Mouse (Mus musculus) stomach, embryonic 15.5 days (tissue): Measurements from ENCODE around the gene Cpxm2. TPM values are rescaled to one million over a fixed set of nuclear protein-coding genes. Genes with fewer than 3 reads are reported as not detected.

Experiments used
- ATAC-seq: fragments of 200-750 bp; cut with Nextera tagmentation; 2 replicates; pipeline ENCODE4 v1.8.0; 2017; ENCODE audit warnings: low read depth, moderate number of reproducible peaks, moderate TSS enrichment; ENCODE audit not compliant: insufficient read depth, low FRiP score
- H3K27ac ChIP-seq: fragments of 300-500 bp; sonication (generic); 2 replicates; pipeline ENCODE4 v1.5.1; 2015; ENCODE audit warnings: mild to moderate bottlenecking, inconsistent platforms
- H3K27me3 ChIP-seq: fragments of 300-500 bp; sonication (generic); replicated peaks from 2 replicates; pipeline ENCODE4 v1.6.1; 2015; ENCODE audit warnings: inconsistent platforms
- H3K36me3 ChIP-seq: fragments of 300-500 bp; sonication (generic); 2 replicates; pipeline ENCODE4 v1.6.1; 2015; ENCODE audit warnings: inconsistent platforms
- H3K4me1 ChIP-seq: fragments of 300-500 bp; sonication (generic); 2 replicates; pipeline ENCODE4 v1.6.1; 2015; ENCODE audit warnings: inconsistent platforms
- H3K4me2 ChIP-seq: fragments of 300-500 bp; sonication (generic); 2 replicates; pipeline ENCODE4 v1.6.1; 2015; ENCODE audit warnings: mild to moderate bottlenecking, inconsistent platforms
- H3K4me3 ChIP-seq: fragments of 300-500 bp; sonication (generic); replicated peaks from 2 replicates; pipeline ENCODE4 v1.5.1; 2015; ENCODE audit warnings: inconsistent platforms
- H3K9ac ChIP-seq: fragments of 300-500 bp; sonication (generic); 2 replicates; pipeline ENCODE4 v1.6.1; 2015; ENCODE audit warnings: inconsistent platforms
- H3K9me3 ChIP-seq: fragments of 300-500 bp; sonication (generic); 2 replicates; pipeline ENCODE4 v1.6.1; 2016; ENCODE audit warnings: inconsistent platforms
- WGBS: fragments of 180-500 bp; shearing (Covaris S2); methylation state at CpG from one replicate; pipeline ENCODE4 v1.1.7; 2015; 5-methylcytosine and 5-hydroxymethylcytosine counted together
- polyA plus RNA-seq: library from polyadenylated mRNA; unstranded; fragments of >200 nt; fragmentation: Nextera tagmentation; extraction: Ambion mirVana; gene quantifications from 2 replicates; pipeline ENCODE4 v1.2.1, GENCODE M21; 2015

Gene Cpxm2
- polyA plus RNA-seq, 1 experiment from 2014 or later: 2.2 TPM

DNA sequence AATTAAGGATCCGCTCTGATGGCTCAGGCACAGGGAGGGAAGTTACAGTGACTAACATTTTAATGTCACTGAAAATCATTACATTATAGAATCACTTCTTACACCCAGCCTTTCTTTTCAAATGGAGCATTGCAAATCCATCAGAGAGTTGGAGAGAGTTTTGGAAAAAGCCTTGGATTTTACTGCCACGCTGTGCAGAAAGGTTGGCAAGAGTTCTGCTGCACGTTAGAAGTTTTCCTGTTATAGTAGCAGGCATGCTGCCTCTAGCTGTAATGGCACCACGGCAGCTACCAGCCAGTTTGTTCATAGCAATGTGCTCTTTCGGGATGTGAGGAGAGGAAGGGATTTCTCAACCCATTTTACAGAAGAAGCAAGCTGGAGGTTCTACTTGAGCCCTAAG, 20.2 kb upstream of the Cpxm2 start:
- Histone ChIP-seq H3K4me2 (no peak overlapping the region), H3K36me3 (no peaks in the 10 kb centered on the region), H3K4me1 (no peaks in the 10 kb centered on the region), H3K9me3 (no peaks in the 10 kb centered on the region), H3K27ac (no peak overlapping the region), H3K27me3 (no peaks in the 10 kb centered on the region), H3K9ac (no peak overlapping the region), H3K4me3 (no peak overlapping the region)
- WGBS: 85% methylated on average over 5 of the region's 5 CpGs
- no peak for ATAC-seq

DNA sequence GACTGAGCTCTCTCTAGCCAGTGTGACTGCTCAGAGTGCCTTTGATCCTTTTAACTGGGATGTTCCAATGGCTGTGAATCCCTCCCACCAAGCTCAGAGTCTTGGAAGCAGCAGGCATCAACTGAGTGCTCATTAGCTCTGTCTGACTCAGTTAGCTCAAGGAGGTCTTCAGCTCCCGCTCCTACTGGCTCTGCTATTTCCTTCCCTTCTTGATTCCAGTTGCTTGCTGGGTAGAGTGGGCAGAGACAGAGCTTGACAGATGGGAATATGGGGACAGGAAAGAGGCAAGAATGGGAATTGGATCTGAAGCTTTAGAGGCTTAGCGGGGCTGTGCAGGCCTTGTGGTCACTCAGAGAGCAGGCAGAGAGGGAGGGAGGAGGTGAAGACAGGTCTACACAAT, 19.8 kb upstream of the Cpxm2 start:
- H3K27me3 ChIP-seq: no peaks in the 10 kb centered on the region
- no peaks in the 10 kb centered on the region for H3K4me1 ChIP-seq
- no peak overlapping the region for H3K27ac ChIP-seq
- H3K9me3 ChIP-seq: no peaks in the 10 kb centered on the region
- 74% methylated on average over 2 of the region's 2 CpGs for WGBS
- no peak overlapping the region for H3K4me2 ChIP-seq
- H3K36me3 ChIP-seq: no peaks in the 10 kb centered on the region
- no peak overlapping the region for H3K4me3 ChIP-seq
- no peak for ATAC-seq
- no peak overlapping the region for H3K9ac ChIP-seq

DNA sequence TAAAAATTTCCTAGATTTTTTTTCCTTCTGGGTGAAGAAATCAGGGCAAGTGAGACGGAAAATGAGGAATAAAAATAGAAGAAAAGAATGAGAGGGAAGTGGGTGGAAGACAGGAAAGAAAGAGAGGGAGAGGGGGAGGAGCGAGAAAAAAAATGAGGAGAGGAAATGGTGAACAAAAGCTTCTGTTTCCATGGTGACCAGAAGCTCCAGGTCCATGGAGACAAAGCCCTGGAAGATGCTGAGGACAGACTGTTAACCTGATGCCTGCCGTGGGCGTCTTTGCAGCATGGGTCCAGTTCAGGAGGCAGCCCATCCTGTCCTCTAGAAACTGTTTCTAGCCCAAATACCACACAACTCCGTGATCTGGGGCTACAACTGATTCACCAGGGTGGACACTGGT, 17.7 kb upstream of the Cpxm2 start:
- Histone ChIP-seq H3K9ac (no peak overlapping the region), H3K4me3 (no peak overlapping the region), H3K9me3 (no peaks in the 10 kb centered on the region), H3K4me2 (no peak overlapping the region), H3K27me3 (no peaks in the 10 kb centered on the region), H3K36me3 (no peaks in the 10 kb centered on the region), H3K27ac (no peak overlapping the region), H3K4me1 (no peaks in the 10 kb centered on the region)
- no peak for ATAC-seq
- WGBS: 80% methylated on average over 5 of the region's 5 CpGs

DNA sequence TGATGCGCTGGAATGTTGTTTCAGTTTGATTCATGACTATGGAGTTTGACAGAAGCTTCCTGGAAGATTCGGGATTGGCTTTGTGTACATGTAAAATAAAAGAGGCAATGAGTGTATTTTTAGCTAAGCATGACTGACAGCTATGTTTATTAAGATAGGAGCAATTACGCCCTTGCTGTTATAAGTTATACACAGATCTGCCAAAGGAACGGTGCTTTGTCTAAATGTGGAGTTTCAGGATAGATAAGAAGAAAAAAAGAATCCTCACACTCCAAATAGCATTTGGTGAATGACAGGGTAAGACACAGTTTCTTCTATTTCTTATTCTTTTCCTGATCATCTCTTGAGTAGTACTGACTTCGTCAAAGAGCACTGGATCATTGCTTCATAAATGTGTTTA, 17.2 kb upstream of the Cpxm2 start:
- H3K36me3 ChIP-seq: no peaks in the 10 kb centered on the region
- ATAC-seq: no peak
- no peaks in the 10 kb centered on the region for H3K27me3 ChIP-seq
- H3K4me3 ChIP-seq: no peak overlapping the region
- 39% methylated on average over 5 of the region's 5 CpGs for WGBS
- H3K9ac ChIP-seq: no peak overlapping the region
- no peak overlapping the region for H3K4me2 ChIP-seq
- no peak overlapping the region for H3K27ac ChIP-seq
- H3K4me1 ChIP-seq: no peaks in the 10 kb centered on the region
- H3K9me3 ChIP-seq: no peaks in the 10 kb centered on the region

DNA sequence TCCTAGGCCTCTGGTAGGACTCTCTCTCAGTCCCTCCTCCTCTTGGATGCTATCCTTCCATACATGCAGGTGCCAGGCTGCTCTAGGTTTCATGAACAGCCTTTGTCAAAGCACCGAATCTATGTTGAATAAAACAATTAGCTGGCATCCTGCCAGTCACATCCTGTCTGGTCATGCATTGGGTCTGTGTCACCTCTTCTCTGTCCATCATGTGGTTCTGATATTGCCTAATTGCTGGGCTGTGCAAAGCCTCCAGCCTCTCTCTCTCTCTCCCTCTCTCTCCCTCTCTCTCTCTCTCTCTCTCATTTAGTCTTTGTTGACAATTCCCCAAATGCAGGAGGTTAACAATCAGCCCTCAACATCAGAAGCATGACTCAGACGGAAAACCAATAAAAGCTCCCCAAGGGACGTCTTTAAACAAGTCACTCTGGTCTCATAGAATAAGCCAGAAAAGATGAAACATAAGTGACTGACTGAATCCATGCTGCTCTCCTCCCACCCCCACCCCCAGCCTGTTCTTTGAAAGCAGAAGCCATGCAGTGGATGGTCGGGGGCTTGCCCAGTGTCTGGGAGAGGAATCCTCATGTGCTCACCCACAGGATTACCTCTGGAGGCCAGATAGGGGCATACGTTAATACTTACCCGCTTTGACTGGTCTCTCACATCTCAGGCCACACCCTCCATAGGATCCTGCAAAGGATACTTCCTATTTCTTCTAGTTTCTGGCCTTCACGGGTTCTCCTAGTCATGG, 15.1 kb upstream of the Cpxm2 start:
- H3K9ac ChIP-seq: no peak overlapping the region
- no peaks in the 10 kb centered on the region for H3K4me1 ChIP-seq
- no peak for ATAC-seq
- H3K4me3 ChIP-seq: no peak overlapping the region
- no peaks in the 10 kb centered on the region for H3K9me3 ChIP-seq
- H3K27ac ChIP-seq: no peak overlapping the region
- no peaks in the 10 kb centered on the region for H3K27me3 ChIP-seq
- H3K36me3 ChIP-seq: no peaks in the 10 kb centered on the region
- whole genome bisulfite sequencing: 54% methylated on average over 7 of the region's 7 CpGs
- no peak overlapping the region for H3K4me2 ChIP-seq

DNA sequence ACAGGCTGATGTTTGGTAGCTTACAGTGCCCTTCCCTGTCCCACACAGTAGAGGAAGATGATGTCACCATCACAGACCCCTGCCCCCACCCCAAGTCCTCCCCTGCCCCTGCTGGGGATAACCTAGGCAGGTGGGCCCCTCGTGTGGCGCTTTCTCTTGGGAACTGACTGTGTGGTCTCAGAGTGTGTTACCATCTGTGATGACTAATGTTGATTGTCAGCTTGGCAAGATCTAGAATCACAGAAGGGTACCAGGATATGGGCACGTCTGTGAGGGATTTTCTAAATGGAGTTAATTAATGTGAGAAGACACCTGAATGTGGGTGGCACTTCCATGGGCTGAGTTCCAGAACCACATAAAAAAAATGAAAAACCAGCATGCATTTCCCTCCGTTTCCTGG, 12.7 kb upstream of the Cpxm2 start:
- WGBS: 73% methylated on average over 4 of the region's 4 CpGs
- ATAC-seq: no peak
- Histone ChIP-seq H3K4me1 (no peaks in the 10 kb centered on the region), H3K4me3 (no peak overlapping the region), H3K4me2 (no peak overlapping the region), H3K27me3 (no peaks in the 10 kb centered on the region), H3K9ac (no peak overlapping the region), H3K36me3 (no peaks in the 10 kb centered on the region), H3K27ac (no peak overlapping the region), H3K9me3 (no peaks in the 10 kb centered on the region)

DNA sequence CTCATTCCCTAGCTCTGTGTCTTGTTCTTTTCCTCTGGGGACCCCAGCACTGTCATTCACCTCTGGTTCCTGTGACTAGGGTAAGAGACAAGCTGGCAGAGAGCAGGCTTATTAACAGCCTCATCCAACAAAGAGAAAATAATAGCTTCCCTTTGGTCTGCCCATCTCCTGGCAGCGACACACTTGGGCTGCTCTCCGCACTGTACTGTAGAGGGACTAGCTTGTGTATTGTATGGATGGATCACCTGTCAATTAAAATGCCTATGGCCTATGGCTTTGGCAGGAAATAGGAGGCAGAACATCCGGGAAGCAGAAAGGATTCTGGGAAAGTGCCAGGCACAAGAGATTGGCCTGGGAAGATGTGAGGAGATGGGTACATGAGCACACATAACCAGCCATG, 7.7 kb upstream of the Cpxm2 start:
- Histone ChIP-seq H3K36me3 (no peaks in the 10 kb centered on the region), H3K4me2 (no peak overlapping the region), H3K4me3 (no peak overlapping the region), H3K27me3 (no peaks in the 10 kb centered on the region), H3K4me1 (no peaks in the 10 kb centered on the region), H3K9me3 (no peaks in the 10 kb centered on the region), H3K27ac (no peak overlapping the region), H3K9ac (no peak overlapping the region)
- 81% methylated on average over 3 of the region's 3 CpGs for WGBS
- ATAC-seq: no peak

DNA sequence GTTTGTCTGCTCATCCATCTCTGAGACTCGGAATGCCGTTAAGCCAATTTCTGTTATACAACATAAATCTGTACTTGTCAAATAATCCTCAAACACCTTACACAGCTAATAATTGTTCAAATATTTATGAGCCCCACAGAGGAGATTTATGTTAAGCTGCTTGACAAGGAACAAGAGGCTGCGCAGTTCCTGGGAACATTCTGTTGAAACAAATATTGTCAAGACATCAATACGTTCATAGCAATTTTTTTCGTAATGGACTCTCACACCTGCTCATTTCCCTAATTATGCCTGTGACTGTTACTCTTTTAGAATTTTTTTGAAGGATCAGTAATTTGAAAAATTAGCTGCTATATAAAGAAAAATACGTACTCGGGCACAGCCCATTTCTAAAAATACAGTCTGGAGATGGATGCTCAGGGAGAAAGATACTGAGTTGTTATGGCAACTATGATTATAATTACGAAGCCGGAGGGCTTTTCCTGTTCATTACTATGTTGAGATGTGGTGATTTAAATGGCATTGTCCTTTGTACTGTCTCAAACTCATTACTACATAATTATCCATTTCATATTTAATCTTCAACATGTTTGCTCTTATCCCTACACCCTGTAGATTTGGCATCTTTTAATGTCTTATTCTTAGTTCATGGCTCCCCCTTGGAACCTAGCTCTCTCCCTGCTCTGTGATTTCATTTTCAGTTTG, 3.9 kb upstream of the Cpxm2 start:
- Histone ChIP-seq H3K36me3 (no peaks in the 10 kb centered on the region), H3K9ac (no peak overlapping the region), H3K27ac (no peak overlapping the region), H3K4me1 (peaks cover 7% of the 10 kb centered on the region), H3K4me3 (no peak overlapping the region), H3K27me3 (peaks cover 21% of the 10 kb centered on the region), H3K9me3 (no peaks in the 10 kb centered on the region), H3K4me2 (no peak overlapping the region)
- 42% methylated on average over 9 of the region's 9 CpGs for WGBS
- no peak for ATAC-seq

DNA sequence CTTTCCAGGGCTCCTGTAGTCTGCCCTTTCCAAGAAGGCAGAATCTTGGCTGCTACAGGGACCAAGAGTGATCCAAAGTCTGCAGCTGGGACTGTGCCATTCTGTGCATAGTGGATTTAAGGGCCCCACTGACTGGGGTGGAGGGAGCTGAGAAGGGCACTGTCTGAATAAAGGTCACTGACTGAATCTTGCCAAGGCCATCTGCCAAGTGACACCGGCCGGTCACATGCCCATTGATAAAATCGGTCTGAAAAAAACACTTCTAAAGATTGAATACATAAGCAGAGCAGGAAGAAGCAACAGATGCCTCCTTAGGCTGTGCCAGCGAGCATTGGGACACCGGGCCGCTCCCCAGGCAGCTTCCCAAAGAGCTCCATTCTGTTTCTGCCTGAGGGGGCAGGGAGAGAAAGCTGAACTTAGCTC, 803 bp downstream of the Cpxm2 start:
- no peak overlapping the region for H3K9ac ChIP-seq
- H3K36me3 ChIP-seq: no peaks in the 10 kb centered on the region
- H3K27ac ChIP-seq: no peak overlapping the region
- peak overlapping the region; percentile 70; the same call in 1 of the 2 replicates for H3K4me2 ChIP-seq
- H3K4me1 ChIP-seq: peaks cover 7% of the 10 kb centered on the region
- no peaks in the 10 kb centered on the region for H3K9me3 ChIP-seq
- no peak overlapping the region for H3K4me3 ChIP-seq
- H3K27me3 ChIP-seq: peaks cover 21% of the 10 kb centered on the region
- WGBS: 46% methylated on average over 6 of the region's 6 CpGs
- ATAC-seq: no peak

DNA sequence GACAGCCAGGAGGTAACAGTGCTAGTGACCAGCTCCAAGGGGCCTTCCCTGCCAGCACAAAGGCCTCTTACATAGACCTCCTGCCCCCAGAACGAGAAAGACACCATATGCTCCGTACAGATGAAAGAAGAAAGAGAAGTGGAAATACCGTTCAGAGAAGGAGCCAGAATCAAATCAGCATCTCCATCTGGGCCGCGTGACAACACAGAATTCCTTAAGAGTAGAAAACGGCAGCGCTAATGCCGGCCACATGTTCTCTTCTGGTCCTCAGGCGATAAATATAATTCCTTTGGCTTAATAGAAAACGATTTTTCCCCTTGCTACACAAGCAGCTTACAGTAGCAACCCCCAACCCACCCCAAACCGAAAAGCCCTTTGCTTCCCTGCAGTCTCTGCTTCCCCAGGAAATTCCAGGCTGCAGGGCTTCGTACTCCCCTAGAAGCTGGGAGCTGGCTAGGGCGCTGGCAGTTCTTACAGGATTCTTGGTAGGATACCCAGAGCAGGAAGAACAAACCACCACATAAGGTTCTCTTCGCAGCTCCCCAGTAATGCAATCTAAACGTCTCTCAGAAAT, 9.2 kb downstream of the Cpxm2 start:
- Histone ChIP-seq H3K27me3 (no peaks in the 10 kb centered on the region), H3K9ac (no peak overlapping the region), H3K27ac (no peak overlapping the region), H3K4me3 (no peak overlapping the region), H3K36me3 (no peaks in the 10 kb centered on the region), H3K4me1 (no peaks in the 10 kb centered on the region), H3K4me2 (no peak overlapping the region), H3K9me3 (no peaks in the 10 kb centered on the region)
- no peak for ATAC-seq
- WGBS: 71% methylated on average over 15 of the region's 15 CpGs

DNA sequence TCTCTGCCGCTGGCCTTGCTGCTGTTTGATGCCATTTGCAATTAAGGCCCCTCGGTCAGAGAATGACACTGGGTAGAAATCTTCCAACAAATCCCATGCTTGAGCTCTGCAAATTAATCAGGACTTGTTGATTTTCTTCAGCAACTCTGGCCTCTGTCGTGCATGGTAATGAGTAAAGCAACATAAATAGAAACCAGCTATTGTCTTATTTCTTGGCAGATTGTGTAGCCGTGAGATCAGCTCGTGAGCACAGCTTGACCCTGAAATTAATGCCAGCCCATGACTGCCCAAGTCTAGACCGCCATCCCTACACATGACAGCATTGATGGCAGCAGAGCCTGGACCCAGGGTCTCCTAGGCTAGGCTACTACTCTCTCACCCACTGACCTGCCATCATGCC, 25.9 kb downstream of the Cpxm2 start:
- H3K4me1 ChIP-seq: no peaks in the 10 kb centered on the region
- H3K4me3 ChIP-seq: no peak overlapping the region
- WGBS: 82% methylated on average over 6 of the region's 6 CpGs
- ATAC-seq: no peak
- H3K27ac ChIP-seq: no peak overlapping the region
- H3K36me3 ChIP-seq: no peaks in the 10 kb centered on the region
- no peaks in the 10 kb centered on the region for H3K27me3 ChIP-seq
- H3K4me2 ChIP-seq: no peak overlapping the region
- H3K9me3 ChIP-seq: no peaks in the 10 kb centered on the region
- no peak overlapping the region for H3K9ac ChIP-seq

DNA sequence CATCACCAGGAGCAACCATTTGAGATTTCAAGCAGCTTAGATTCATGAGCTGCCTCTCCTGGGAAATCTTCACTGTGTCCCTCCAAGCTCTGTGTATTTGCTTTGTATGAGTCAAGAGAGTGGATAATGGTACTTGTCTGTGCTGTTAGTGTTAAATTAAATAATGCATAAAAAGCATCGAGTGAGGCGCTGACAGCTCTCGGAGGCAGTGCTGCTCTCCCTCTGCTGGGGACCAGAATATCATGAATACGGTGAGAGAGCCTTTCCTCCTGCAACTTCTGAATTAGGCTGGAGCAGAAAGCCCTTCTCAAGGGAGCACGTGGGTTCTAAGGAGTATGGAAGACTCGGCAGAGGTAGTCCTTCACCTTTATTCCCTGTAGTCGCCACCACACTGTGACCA, 29.6 kb downstream of the Cpxm2 start:
- H3K4me2 ChIP-seq: no peak overlapping the region
- no peaks in the 10 kb centered on the region for H3K27me3 ChIP-seq
- H3K4me3 ChIP-seq: no peak overlapping the region
- 72% methylated on average over 7 of the region's 7 CpGs for WGBS
- no peaks in the 10 kb centered on the region for H3K9me3 ChIP-seq
- no peaks in the 10 kb centered on the region for H3K36me3 ChIP-seq
- H3K27ac ChIP-seq: no peak overlapping the region
- H3K4me1 ChIP-seq: no peaks in the 10 kb centered on the region
- H3K9ac ChIP-seq: no peak overlapping the region
- no peak for ATAC-seq
